Mouse (Mus musculus) left cerebral cortex, postnatal 36 days (tissue): ENCODE measurements at regions not wholly inside any gene's neighbourhood (a gene's known extent, or its start where the extent isn't known, plus 50 kb on each side); places are given as distances from the start of the nearest gene placed in this dataset.

Source experiments
- DNase-seq, 2 experiments: peaks; one replicate each; pipeline ENCODE4 v3.0.0; 2021 to 2022; ENCODE audit warnings: low spot score in 2 of 2, mixed read lengths in 1 of 2
- intact Hi-C: fragments of 180-260 bp; cut with DNase I; formaldehyde crosslinking; loops from one replicate; pipeline ENCODE4 v1.15.1; 2025

GRCm38 (mm10) chr7:145048481-145048877 is 108.8 kb upstream of the Ccnd1 start:
- no peak for DNase-seq
- intact Hi-C loops: no loop called here

GRCm38 (mm10) chr7:145047771-145048480 is 108.2 kb upstream of the Ccnd1 start:
- intact Hi-C loops: no loop called here
- no peak for DNase-seq

DNA sequence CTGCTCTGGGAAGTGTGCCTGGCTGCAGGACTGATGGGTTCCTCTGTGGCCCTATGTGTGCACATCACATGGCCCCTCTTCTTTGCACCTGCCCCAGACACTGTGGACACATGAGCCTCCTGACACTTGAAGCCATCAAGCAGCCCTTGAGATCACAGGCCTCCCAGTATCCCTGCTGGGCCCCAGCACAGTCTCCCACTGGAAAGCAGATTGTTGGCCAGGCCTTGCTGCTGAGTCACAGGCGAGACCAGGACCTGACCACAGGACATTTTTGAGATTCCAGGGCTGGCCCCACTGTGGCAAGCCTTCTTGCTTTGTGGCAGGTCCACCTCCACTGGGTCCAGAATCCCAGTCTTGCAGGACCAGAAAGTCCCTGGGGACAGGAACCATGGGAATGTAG is 105.5 kb upstream of the Ccnd1 start:
- no peak for DNase-seq
- intact Hi-C loops: no loop called here

- intact Hi-C loops: no loop called here
- DNase-seq: no peak
Observed at GRCm38 (mm10) chr7:145043455-145044149, 103.9 kb upstream of the Ccnd1 start.

DNA sequence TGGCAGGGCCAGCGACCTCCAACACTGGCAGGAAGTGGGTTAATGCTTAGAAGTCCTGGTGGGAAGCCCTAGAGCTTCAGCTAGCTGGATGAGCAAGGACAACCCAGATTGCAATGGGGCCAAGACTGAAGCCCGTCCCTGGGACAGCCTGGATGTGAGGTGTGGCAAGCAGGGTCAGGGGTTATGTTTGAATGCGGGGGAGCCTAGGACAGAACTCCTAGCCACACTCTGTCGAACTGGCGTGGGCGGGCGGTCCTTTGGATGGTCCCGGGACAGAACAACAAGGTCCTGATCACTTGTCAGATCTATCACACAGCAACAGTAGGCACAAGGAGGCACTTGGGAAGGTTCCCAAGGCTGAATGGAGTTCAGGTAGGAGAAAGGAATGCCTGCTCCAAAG is 101.1 kb upstream of the Ccnd1 start:
- intact Hi-C loops: no loop called here
- no peak for DNase-seq

DNA sequence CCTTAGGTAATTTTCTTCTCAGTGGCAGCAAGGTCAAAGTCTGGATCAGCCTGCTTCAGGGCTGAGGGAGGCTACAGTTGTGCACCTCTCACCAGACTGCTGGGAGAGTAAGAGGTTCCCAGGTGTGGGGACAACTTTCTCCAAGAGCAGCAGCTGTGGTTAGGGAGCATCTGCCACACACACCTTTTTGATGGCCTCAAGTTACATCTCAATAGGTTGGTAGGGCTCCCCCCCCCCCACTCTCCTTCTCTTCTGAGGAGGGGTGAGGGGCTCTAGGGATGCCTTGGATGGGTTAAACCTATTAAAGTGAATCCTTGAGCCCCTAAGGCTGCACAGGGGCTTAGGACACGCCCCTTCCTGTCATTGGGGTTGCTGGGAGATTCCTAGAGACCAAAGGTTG is 94.7 kb upstream of the Ccnd1 start:
- intact Hi-C loops: loop anchor here (5.0 kb wide), 1 partner anchor 92 kb away; no protein-coding TSS in a partner anchor
- DNase-seq: no peak

DNA sequence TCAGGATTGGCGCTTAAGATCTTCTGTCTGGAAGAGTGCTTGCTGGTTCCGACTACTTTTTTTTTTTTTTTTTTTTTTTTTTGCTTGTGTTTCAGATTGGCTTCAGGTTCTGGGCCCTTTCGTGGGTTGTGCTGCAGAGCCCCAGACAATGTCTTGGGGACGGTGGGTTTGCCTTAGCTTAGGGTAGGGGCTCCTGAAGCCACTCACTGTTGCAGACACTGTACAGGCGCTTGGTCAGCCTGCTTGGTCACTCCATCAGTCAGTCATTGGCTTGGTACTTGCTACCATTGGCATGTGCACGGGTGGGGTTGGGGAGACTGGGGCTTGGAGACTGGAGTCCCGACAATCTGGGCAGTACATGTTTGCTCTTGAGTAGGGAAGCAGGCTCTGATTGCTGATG is 91.5 kb upstream of the Ccnd1 start:
- intact Hi-C loops: loop anchor here (5.0 kb wide), 1 partner anchor 89 kb away; no protein-coding TSS in a partner anchor
- no peak for DNase-seq

GRCm38 (mm10) chr7:145030635-145031141 is 91.0 kb upstream of the Ccnd1 start:
- intact Hi-C loops: loop anchor here (5.0 kb wide), 1 partner anchor 88 kb away; no protein-coding TSS in a partner anchor
- DNase-seq: peak; percentile 79

GRCm38 (mm10) chr7:145029622-145030021 is 89.9 kb upstream of the Ccnd1 start:
- intact Hi-C loops: loop anchor here (5.0 kb wide), 1 partner anchor 87 kb away; no protein-coding TSS in a partner anchor

GRCm38 (mm10) chr7:145029124-145029523 is 89.4 kb upstream of the Ccnd1 start:
- intact Hi-C loops: no loop called here
- DNase-seq: no peak

More at GRCm38 (mm10) chr7:145029622-145030021, 89.9 kb upstream of the Ccnd1 start:
- DNase-seq: no peak

DNA sequence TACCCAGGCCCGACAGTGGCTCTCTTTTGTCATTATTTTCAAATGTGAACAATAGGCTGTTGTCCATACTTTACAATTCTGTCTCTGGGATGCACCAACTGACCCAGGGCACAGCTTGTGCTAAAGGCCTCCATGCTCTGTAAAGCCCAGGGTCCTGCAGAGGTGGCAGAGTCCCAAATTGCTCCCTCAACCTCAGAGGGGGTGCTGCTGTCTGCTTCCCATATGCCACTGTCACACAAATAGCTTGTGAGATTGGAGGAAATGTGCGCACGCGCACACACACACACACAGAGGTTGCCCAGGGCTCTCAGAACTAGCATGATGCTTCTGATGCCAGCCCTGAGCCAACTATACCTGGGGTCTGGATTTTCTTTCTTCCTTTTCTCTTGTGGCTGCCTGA is 87.3 kb upstream of the Ccnd1 start:
- DNase-seq: no peak
- intact Hi-C loops: loop anchor here (2.0 kb wide), 1 partner anchor 170 kb away; no protein-coding TSS in a partner anchor

DNA sequence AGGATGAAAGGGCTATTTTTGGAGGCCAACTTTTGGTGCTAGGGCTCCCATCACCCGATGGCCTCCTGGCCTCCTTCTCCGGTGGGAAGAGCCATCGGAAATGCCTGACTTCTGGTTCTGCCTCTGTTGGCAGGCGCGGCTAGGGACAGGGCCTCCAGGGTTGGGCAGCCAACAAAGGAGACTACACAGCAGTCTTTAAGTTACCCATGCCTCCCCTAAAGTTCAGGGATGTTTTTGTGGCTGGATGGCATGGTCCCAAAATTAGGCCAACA is 86.2 kb upstream of the Ccnd1 start:
- intact Hi-C loops: loop anchor here (2.0 kb wide), 1 partner anchor 171 kb away; no protein-coding TSS in a partner anchor
- DNase-seq: no peak

DNA sequence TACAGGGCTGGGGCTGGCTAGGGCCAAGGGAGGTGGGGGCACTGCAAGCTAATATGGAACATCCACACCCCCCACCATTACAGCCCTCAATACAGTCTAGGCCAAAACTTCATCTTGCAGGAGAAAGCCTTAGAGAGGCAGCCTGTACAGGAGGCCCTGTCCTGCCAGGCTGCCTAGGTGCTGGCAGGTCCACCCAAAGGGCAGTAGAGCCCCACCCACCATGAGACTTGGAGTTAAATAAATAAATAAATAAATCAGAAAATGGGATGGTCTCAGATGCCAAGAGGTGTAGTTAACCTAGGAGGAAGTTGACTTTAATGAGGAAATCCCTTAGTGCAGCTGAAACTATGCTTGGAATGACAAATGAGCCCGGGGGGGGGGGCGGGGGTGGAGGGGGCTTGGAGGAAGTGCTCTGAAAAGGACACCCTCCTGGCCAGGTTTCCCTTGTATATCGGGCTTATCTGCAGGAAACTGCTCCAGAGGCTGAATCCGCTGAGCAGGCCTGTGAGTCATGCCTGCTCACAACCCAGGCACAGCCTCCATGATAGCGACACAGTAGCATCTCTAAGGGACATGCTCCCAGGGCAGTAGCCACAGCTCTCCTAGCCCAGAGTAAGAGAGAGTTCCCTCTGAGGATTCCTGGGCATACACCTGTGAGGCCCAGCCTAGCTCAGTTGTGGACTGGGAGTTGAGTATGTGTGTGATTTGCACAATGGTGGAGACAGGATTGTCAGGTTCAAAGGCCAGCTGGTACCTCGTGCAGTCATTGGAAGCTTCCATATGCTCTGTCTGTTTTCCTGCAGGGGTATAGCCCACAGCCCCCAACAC is 85.7 kb upstream of the Ccnd1 start:
- DNase-seq: no peak
- intact Hi-C loops: loop anchor here (2.0 kb wide), 1 partner anchor 171 kb away; no protein-coding TSS in a partner anchor

- intact Hi-C loops: no loop called here
- DNase-seq: no peak
Observed at GRCm38 (mm10) chr7:145024651-145025050, 84.9 kb upstream of the Ccnd1 start.

- intact Hi-C loops: no loop called here
- no peak for DNase-seq
Observed at GRCm38 (mm10) chr7:145019137-145019536, 79.4 kb upstream of the Ccnd1 start.

DNA sequence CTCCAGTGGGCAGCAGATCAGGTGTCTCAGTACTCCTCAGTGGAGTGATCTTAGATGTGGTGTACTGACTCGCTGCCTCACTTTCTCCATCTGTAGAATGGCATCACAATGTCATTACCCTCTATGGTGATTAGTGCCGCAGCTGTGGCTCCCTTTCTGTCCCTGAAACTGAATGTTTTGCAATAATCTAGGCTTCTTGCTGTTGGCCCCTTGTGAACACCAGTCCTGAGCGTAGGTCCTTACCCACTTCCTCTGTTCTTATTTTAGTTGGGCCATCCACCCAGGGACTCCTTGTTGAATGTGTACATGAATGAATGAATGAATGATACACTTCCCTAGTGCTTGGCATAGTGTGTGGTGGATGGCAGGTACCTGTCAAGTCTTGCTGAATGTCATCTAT is 78.4 kb upstream of the Ccnd1 start:
- intact Hi-C loops: no loop called here
- no peak for DNase-seq

- no peak for DNase-seq
- intact Hi-C loops: no loop called here
Observed at GRCm38 (mm10) chr7:145015463-145016085, 75.8 kb upstream of the Ccnd1 start.

DNA sequence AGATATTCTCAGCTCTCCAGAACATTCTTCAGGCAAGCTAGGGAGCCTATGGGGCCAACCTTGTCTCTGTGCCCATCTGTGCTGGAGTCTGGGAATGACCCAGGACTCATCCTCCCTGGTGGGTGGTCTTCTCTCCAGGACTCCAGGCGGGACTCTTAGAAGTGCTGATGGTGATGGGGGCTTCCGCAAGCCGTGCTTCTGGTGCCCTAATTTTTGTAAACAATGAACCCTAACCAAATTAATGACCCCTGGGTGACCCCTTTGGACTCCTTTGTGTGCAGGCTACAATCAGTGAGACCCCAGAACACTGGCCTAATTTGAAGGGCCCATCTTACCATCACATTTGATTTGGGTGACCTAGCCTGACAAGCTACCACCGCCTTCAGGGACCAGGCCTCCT is 71.0 kb upstream of the Ccnd1 start:
- no peak for DNase-seq
- intact Hi-C loops: no loop called here

DNA sequence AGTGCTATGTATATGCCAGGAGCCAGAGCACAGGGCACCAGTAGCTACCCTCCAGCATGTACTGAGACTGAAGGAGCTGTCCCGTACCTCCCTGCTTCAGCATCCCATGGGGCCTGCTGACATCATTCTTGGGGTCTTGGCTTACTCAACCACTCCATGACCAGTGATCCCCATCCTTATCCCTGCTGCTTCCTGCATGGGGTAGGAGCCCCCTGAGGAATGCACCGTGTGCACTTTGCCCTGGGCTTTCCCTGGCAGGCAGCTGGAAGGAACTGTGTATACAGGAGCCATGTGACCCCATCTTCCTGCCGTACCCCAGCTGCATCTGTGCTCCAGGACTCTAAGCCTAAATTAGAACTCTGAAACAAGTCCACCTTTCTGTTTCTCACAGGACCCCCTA is 70.3 kb upstream of the Ccnd1 start:
- DNase-seq: no peak
- intact Hi-C loops: no loop called here
